Mouse (Mus musculus) neural tube, embryonic 14.5 days (tissue): ENCODE data around the gene Trabd2b. TPM values are rescaled to one million over a fixed set of nuclear protein-coding genes. Genes with fewer than 3 reads are reported as not detected.

Experiments
- ATAC-seq: fragments of 200-750 bp; cut with Nextera tagmentation; 2 replicates; pipeline ENCODE4 v1.8.0; 2017; ENCODE audit warnings: low read depth, mild to moderate bottlenecking, moderate TSS enrichment, moderate library complexity
- H3K27ac ChIP-seq: fragments of 300-500 bp; sonication (generic); 2 replicates; pipeline ENCODE4 v1.5.1; 2014; ENCODE audit warnings: low read depth, mild to moderate bottlenecking, control low read depth, low read length, moderate library complexity, mixed read lengths
- H3K27me3 ChIP-seq: fragments of 300-500 bp; sonication (generic); 2 replicates; pipeline ENCODE4 v1.6.1; 2014; ENCODE audit warnings: low read length; ENCODE audit not compliant: control insufficient read depth, insufficient read depth
- H3K36me3 ChIP-seq: fragments of 300-500 bp; sonication (generic); 2 replicates; pipeline ENCODE4 v1.6.1; 2014; ENCODE audit warnings: low read length, mixed read lengths; ENCODE audit not compliant: control insufficient read depth, insufficient read depth
- H3K4me1 ChIP-seq: fragments of 300-500 bp; sonication (generic); 2 replicates; pipeline ENCODE4 v1.6.1; 2014; ENCODE audit warnings: low read length; ENCODE audit not compliant: control insufficient read depth, insufficient read depth
- H3K4me2 ChIP-seq: fragments of 300-500 bp; sonication (generic); 2 replicates; pipeline ENCODE4 v1.6.1; 2014; ENCODE audit warnings: mild to moderate bottlenecking, low read depth, low read length, control low read depth
- H3K4me3 ChIP-seq: fragments of 300-500 bp; sonication (generic); 2 replicates; pipeline ENCODE4 v1.5.1; 2014; ENCODE audit warnings: low read depth, low read length, control low read depth, mixed read lengths
- H3K9ac ChIP-seq: fragments of 300-500 bp; sonication (generic); replicated peaks from 2 replicates; pipeline ENCODE4 v1.6.1; 2014; ENCODE audit warnings: low read depth, mild to moderate bottlenecking, control low read depth, low read length, mixed read lengths
- H3K9me3 ChIP-seq: fragments of 300-500 bp; sonication (generic); 2 replicates; pipeline ENCODE4 v1.6.1; 2016; ENCODE audit warnings: low read length; ENCODE audit not compliant: control insufficient read depth
- WGBS: fragments of 180-500 bp; shearing (Covaris S2); extraction: QIAGEN DNeasy Blood & Tissue Kit; methylation state at CpG from one replicate; pipeline ENCODE4 v1.1.7; 2014; 5-methylcytosine and 5-hydroxymethylcytosine counted together
- polyA plus RNA-seq: library from polyadenylated mRNA; unstranded; fragments of >200 nt; fragmentation: Nextera tagmentation; extraction: Ambion mirVana; gene quantifications from 2 replicates; pipeline ENCODE4 v1.2.1, GENCODE M21; 2014

Gene Trabd2b
- polyA plus RNA-seq, 1 experiment from 2014 or later: 0.56 TPM

DNA sequence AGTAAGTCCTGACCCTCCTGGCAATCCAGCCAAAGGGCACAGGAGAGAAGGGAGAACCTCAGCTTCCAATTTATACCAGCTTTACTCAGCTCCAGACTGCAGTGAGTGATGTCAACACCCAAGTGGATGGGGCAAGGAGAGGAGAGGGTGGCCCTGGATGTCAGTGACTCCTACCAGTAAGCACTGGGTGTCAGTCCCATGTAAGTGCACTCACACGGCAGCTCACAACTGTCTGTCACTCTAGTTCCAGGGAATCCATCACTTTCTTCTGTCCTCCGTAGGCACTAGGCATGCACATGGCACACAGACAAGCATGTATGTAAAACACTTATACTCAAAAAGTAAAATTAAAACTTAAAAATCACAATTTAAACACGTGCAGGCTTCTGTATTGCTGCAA, 113.4 kb downstream of the Trabd2b start:
- WGBS: 85% methylated on average over 3 of the region's 3 CpGs
- Histone ChIP-seq H3K4me3 (no peak overlapping the region), H3K4me1 (no peaks in the 10 kb centered on the region), H3K27ac (no peak overlapping the region), H3K27me3 (no peaks in the 10 kb centered on the region), H3K36me3 (no peaks in the 10 kb centered on the region), H3K9me3 (no peaks in the 10 kb centered on the region), H3K9ac (no peak overlapping the region), H3K4me2 (no peak overlapping the region)
- ATAC-seq: no peak

DNA sequence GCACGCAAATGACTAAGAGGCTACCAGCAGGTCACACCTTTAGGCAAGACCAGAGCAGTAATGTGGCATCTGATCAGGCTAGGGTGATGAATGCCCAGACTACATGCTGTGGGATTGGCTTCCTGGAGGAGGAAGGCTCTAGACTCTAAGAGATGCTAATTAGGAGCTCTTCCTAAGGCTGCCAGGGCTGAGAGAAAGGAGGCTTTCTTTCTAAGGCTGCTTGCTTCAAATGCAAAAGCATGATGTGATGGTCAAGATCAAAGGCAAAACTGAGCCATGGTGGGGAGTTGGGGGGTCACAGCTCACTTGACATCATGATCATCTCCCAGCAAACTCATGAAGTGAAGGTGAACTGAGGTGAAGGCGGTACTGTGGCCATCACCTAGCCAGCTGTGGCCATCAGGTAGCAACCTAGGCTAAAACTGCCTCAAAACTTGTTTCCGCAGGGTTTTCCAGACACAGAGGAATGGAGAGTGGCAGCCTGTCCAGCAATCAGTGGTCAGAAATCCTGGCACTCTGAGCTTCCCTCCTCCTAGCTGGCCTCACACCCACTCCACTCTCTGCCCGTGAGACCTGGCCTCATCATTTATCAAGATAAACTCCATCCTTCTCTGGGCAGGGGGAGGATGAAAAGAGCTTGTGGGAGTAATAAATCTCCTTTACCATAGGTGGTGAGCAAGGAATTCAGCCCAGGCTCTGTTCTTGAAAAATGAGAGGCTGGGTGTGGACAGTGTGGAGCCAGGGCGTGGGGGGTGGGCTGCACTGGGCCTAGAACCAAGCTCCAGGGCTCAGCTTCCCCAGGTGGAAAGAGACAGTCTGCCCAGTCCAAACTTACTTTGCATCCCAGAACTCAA, 117.0 kb downstream of the Trabd2b start:
- H3K9ac ChIP-seq: no peak overlapping the region
- H3K27me3 ChIP-seq: no peaks in the 10 kb centered on the region
- ATAC-seq: no peak
- H3K4me3 ChIP-seq: no peak overlapping the region
- H3K27ac ChIP-seq: no peak overlapping the region
- 68% methylated on average over 5 of the region's 5 CpGs for WGBS
- no peaks in the 10 kb centered on the region for H3K4me1 ChIP-seq
- no peaks in the 10 kb centered on the region for H3K36me3 ChIP-seq
- no peak overlapping the region for H3K4me2 ChIP-seq
- no peaks in the 10 kb centered on the region for H3K9me3 ChIP-seq

- no peaks in the 10 kb centered on the region for H3K9me3 ChIP-seq
- H3K27ac ChIP-seq: no peak overlapping the region
- H3K9ac ChIP-seq: no peak overlapping the region
- WGBS: 60% methylated on average over 6 of the region's 6 CpGs
- H3K27me3 ChIP-seq: no peaks in the 10 kb centered on the region
- no peaks in the 10 kb centered on the region for H3K36me3 ChIP-seq
- no peak overlapping the region for H3K4me3 ChIP-seq
- H3K4me1 ChIP-seq: no peaks in the 10 kb centered on the region
- H3K4me2 ChIP-seq: no peak overlapping the region
- no peak for ATAC-seq
Measured at GRCm38 (mm10) chr4:114531591-114531990, 125.1 kb downstream of the Trabd2b start.

DNA sequence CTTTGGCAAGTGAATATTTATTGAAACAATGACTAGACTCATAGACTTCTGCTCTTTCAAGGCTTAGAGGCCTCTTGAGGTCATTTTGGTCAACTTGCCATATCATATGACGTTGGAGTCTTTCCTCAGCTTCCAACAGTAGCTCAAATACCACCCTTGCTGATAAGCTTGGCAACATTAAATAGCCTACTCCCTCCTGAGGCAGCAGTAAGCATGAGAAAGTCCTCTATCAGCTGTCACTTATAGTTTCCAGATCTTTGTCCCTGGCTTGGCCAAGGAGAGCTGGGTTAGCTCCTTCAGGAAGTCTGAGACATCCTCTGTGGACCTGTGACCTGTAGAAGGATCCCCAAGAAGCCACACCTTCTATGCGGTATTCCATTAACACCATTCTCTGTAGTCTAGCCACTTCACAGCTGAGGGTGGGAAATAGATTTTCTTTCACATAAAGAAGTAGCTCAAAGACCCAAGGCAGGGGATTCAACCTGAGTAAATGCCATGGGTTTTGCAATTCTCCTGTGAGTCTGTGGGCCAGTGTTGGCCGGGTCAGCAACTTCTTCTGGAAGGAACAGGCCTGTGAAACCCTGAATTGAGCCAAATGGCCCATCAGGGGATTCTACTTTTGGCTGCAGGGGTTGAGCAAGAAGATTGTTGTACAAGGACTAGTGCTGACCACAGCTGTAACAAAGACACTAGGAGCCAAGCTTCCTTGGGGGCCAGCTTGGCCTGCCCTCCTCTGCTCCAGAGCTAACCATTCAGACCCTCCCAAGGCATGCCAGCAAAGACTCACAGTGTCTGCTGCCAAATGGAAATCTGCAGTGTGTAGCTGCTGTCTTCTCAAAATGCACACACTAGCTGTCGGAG, 127.6 kb downstream of the Trabd2b start:
- Histone ChIP-seq H3K36me3 (no peaks in the 10 kb centered on the region), H3K9me3 (no peaks in the 10 kb centered on the region), H3K27ac (no peak overlapping the region), H3K27me3 (no peaks in the 10 kb centered on the region), H3K4me1 (no peaks in the 10 kb centered on the region), H3K4me3 (no peak overlapping the region), H3K9ac (no peak overlapping the region), H3K4me2 (no peak overlapping the region)
- WGBS: 85% methylated on average over 4 of the region's 4 CpGs
- no peak for ATAC-seq

- Histone ChIP-seq H3K27ac (no peak overlapping the region), H3K9me3 (no peaks in the 10 kb centered on the region), H3K9ac (no peak overlapping the region), H3K4me1 (no peaks in the 10 kb centered on the region), H3K36me3 (no peaks in the 10 kb centered on the region), H3K4me3 (no peak overlapping the region), H3K4me2 (no peak overlapping the region), H3K27me3 (no peaks in the 10 kb centered on the region)
- no peak; the same call in 1 of the 2 replicates for ATAC-seq
- 74% methylated on average over 6 of the region's 6 CpGs for WGBS
Measured at GRCm38 (mm10) chr4:114537376-114537974, 131.0 kb downstream of the Trabd2b start.

- no peak overlapping the region for H3K4me3 ChIP-seq
- no peak overlapping the region for H3K27ac ChIP-seq
- 89% methylated on average over 7 of the region's 7 CpGs for WGBS
- no peak overlapping the region for H3K9ac ChIP-seq
- no peaks in the 10 kb centered on the region for H3K9me3 ChIP-seq
- H3K27me3 ChIP-seq: no peaks in the 10 kb centered on the region
- no peaks in the 10 kb centered on the region for H3K4me1 ChIP-seq
- no peak for ATAC-seq
- H3K4me2 ChIP-seq: no peak overlapping the region
- no peaks in the 10 kb centered on the region for H3K36me3 ChIP-seq
Measured at GRCm38 (mm10) chr4:114540031-114540430, 133.5 kb downstream of the Trabd2b start.

GRCm38 (mm10) chr4:114541221-114541620, 134.7 kb downstream of the Trabd2b start:
- 83% methylated on average over 1 of the region's 1 CpGs for WGBS
- Histone ChIP-seq H3K4me1 (no peaks in the 10 kb centered on the region), H3K9ac (no peak overlapping the region), H3K4me3 (no peak overlapping the region), H3K27ac (no peak overlapping the region), H3K36me3 (no peaks in the 10 kb centered on the region), H3K27me3 (no peaks in the 10 kb centered on the region), H3K9me3 (no peaks in the 10 kb centered on the region), H3K4me2 (no peak overlapping the region)
- no peak for ATAC-seq

- Histone ChIP-seq H3K4me1 (no peaks in the 10 kb centered on the region), H3K27ac (no peak overlapping the region), H3K9ac (no peak overlapping the region), H3K9me3 (no peaks in the 10 kb centered on the region), H3K36me3 (no peaks in the 10 kb centered on the region), H3K4me2 (no peak overlapping the region), H3K27me3 (no peaks in the 10 kb centered on the region), H3K4me3 (no peak overlapping the region)
- 44% methylated on average over 4 of the region's 4 CpGs for WGBS
- no peak for ATAC-seq
Measured at GRCm38 (mm10) chr4:114542136-114542535, 135.6 kb downstream of the Trabd2b start.
